Mouse (Mus musculus) limb, embryonic 11.5 days (tissue): ENCODE data around the gene Mat2a. TPM values are rescaled to one million over a fixed set of nuclear protein-coding genes. Genes with fewer than 3 reads are reported as not detected.
A peak's percentile ranks its signal among the peaks of the same experiment; 100 is the strongest.

Experiments used
- ATAC-seq: fragments of 200-750 bp; cut with Nextera tagmentation; 2 replicates; pipeline ENCODE4 v1.8.0; 2017; ENCODE audit warnings: low read depth; ENCODE audit not compliant: insufficient number of reproducible peaks, low FRiP score, low TSS enrichment
- DNase-seq: peaks from one replicate; pipeline ENCODE4 v3.0.0-alpha.2; 2015; ENCODE audit warnings: low spot score
- H3K27ac ChIP-seq: fragments of 300-500 bp; sonication (generic); replicated peaks from 2 replicates; pipeline ENCODE4 v1.5.1; 2014; ENCODE audit warnings: low read depth, mild to moderate bottlenecking, low read length
- H3K27me3 ChIP-seq: fragments of 300-500 bp; sonication (generic); 2 replicates; pipeline ENCODE4 v1.6.1; 2014; ENCODE audit warnings: mild to moderate bottlenecking, low read length, mixed read lengths; ENCODE audit not compliant: control insufficient read depth, insufficient read depth
- H3K36me3 ChIP-seq: fragments of 300-500 bp; sonication (generic); 2 replicates; pipeline ENCODE4 v1.6.1; 2014; ENCODE audit warnings: mild to moderate bottlenecking, low read length, moderate library complexity, mixed read lengths; ENCODE audit not compliant: control insufficient read depth, insufficient read depth
- H3K4me1 ChIP-seq: fragments of 300-500 bp; sonication (generic); 2 replicates; pipeline ENCODE4 v1.6.1; 2014; ENCODE audit warnings: low read length, mixed read lengths; ENCODE audit not compliant: control insufficient read depth, insufficient read depth
- H3K4me2 ChIP-seq: fragments of 300-500 bp; sonication (generic); 2 replicates; pipeline ENCODE4 v1.6.1; 2014; ENCODE audit warnings: low read depth, mild to moderate bottlenecking, moderate library complexity; ENCODE audit not compliant: severe bottlenecking
- H3K4me3 ChIP-seq: fragments of 300-500 bp; sonication (generic); 2 replicates; pipeline ENCODE4 v1.5.1; 2014; ENCODE audit warnings: low read depth, low read length
- H3K9ac ChIP-seq: fragments of 300-500 bp; sonication (generic); 2 replicates; pipeline ENCODE4 v1.6.1; 2014; ENCODE audit warnings: mild to moderate bottlenecking, low read length
- H3K9me3 ChIP-seq: fragments of 300-500 bp; sonication (generic); 2 replicates; pipeline ENCODE4 v1.6.1; 2016; ENCODE audit warnings: low read length; ENCODE audit not compliant: control insufficient read depth
- WGBS: fragments of 180-500 bp; shearing (Covaris S2); extraction: QIAGEN DNeasy Blood & Tissue Kit; methylation state at CpG from one replicate; pipeline ENCODE4 v1.1.7; 2014; 5-methylcytosine and 5-hydroxymethylcytosine counted together
- polyA plus RNA-seq: library from polyadenylated mRNA; unstranded; fragments of >200 nt; fragmentation: Nextera tagmentation; extraction: Ambion mirVana; gene quantifications from 2 replicates; pipeline ENCODE4 v1.2.1, GENCODE M21; 2014

Gene Mat2a
- polyA plus RNA-seq, 1 experiment from 2014 or later = 490 TPM

DNA sequence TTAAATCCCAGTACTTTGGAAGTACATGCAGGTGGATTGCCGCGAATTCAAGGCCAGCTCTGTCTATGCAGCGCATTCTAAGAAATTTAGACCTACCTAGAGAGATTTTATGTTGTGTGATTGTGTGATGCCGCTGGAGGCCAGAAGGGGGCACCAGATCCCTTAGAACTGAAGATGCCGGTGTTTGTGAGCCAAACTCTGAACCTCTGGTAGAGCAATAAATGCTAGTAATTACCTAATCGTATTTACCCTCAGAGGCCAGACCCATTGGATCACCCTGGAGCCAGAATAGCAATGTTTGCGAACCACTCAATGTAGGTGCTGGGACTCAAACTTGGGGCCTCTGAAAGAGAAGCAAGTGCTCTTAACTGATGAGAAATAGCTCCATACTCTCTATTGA is 37.5 kb downstream of the Mat2a start:
- Histone ChIP-seq H3K4me2 (no peak overlapping the region), H3K4me3 (no peak overlapping the region), H3K9me3 (no peaks in the 10 kb centered on the region), H3K36me3 (no peaks in the 10 kb centered on the region), H3K27ac (no peak overlapping the region), H3K4me1 (no peaks in the 10 kb centered on the region), H3K9ac (no peak overlapping the region), H3K27me3 (no peaks in the 10 kb centered on the region)
- peak; percentile 82 for DNase-seq
- ATAC-seq = no peak
- 18% methylated on average over 7 of the region's 7 CpGs for WGBS

DNA sequence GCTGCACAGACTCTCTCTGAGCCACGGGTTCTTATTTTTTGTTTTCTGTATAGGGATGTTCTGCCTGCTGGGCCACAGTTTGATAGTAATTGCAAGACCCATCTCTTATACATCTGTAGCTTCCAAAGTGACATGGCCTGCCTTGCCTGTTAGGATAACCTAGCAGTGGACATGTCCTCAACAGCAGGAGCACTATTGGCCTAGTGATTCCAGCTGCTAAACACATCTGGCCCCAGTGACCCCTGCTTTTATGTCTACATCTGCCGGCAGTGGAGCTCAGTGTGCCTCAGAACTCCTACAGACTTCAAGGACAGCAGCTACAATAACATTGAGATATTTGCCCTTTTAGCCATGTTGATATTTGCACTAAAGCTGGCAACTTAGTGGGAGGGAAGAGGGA is 39.4 kb downstream of the Mat2a start:
- DNase-seq (no peak), ATAC-seq (no peak)
- Histone ChIP-seq H3K4me3 (no peak overlapping the region), H3K27ac (no peak overlapping the region), H3K4me2 (no peak overlapping the region), H3K36me3 (no peaks in the 10 kb centered on the region), H3K4me1 (no peaks in the 10 kb centered on the region), H3K9me3 (no peaks in the 10 kb centered on the region), H3K27me3 (no peaks in the 10 kb centered on the region), H3K9ac (no peak overlapping the region)
- WGBS = 46% methylated on average over 2 of the region's 2 CpGs

DNA sequence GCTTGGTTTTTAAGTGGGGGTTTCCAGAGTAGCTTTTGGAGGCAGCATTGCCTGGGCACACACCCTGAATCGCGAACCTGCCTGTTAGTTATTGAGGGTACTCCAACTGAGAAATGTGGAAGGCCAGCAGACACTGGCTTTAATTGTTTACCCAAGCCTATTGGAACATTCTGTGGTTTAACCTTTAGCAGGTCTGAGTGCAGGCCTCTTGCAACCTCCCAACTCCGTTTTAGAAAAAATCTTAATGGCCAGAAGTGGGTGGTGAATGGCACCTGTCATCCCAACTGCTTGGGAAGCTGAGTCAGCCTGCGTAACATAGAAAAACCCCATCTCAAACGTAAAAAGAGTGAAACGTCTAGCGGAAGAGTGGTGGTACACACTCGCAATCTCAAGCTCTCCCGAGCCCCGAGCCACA is 42.5 kb downstream of the Mat2a start:
- Histone ChIP-seq H3K27me3 (no peaks in the 10 kb centered on the region), H3K9ac (no peak overlapping the region), H3K4me1 (no peaks in the 10 kb centered on the region), H3K9me3 (no peaks in the 10 kb centered on the region), H3K4me2 (no peak overlapping the region), H3K4me3 (no peak overlapping the region), H3K36me3 (no peaks in the 10 kb centered on the region), H3K27ac (no peak overlapping the region)
- ATAC-seq (no peak), DNase-seq (no peak)
- WGBS = 86% methylated on average over 10 of the region's 10 CpGs

DNA sequence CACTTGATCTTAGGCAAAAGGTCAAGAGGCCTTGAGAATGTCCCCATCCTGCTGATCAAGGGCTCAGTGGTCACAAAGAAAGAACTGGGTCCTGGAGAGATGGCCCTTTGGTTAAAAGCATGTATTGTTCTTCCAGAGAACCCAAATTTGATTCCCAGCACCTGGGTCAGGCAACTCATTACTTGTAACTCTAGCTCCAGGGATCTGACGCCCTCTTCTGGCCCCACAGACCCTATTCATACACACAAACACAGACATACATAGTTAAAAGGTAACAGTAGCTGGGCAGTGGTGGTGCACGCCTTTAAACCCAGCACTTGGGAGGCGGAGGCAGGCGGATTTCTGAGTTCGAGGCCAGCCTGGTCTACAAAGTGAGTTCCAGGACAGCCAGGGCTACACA is 47.0 kb downstream of the Mat2a start:
- Histone ChIP-seq H3K9ac (no peak overlapping the region), H3K9me3 (no peaks in the 10 kb centered on the region), H3K36me3 (no peaks in the 10 kb centered on the region), H3K4me3 (no peak overlapping the region), H3K27me3 (no peaks in the 10 kb centered on the region), H3K4me1 (peaks cover 17% of the 10 kb centered on the region), H3K27ac (no peak overlapping the region), H3K4me2 (no peak overlapping the region)
- 94% methylated on average over 5 of the region's 5 CpGs for WGBS
- no peak for DNase-seq
- ATAC-seq = no peak

DNA sequence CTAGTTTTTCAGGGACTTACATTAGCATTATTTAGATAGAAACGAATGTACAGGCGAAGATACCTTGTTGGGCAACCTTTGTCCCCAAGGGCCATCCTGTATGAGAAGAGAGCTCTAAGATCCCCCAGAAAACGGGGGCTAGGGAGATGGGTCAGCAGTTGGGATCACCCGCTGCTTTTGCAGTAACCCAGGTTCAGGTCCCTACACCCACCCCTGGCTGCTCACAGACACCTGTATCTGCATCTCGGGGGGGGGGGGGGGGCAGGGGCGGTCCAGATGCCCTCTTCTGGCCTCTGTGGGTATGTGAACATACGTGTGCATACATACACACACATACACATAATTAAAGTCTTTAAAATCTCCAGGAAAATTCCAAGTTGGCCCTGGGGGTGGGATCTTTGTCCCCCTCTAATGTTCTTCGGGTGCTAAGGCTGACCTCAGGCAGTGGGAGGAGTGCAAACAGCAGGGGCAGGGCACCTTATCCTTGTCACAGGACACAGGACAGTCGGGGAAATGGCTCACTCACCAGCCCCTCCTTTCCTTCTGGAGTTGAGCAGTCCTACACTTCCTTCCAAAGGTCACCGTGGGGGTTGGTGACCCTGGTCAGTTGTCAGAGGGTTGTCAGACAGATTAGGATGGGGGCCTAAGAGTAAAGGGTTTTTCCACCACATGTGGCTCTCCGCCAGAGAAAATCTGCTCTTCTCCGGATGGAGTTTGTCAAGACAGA is 48.4 kb downstream of the Mat2a start:
- DNase-seq (no peak), ATAC-seq (peak; percentile 42)
- Histone ChIP-seq H3K36me3 (no peaks in the 10 kb centered on the region), H3K9ac (peak overlapping the region; percentile 73; the same call in 1 of the 2 replicates), H3K27me3 (no peaks in the 10 kb centered on the region), H3K4me1 (peaks cover 17% of the 10 kb centered on the region), H3K9me3 (no peaks in the 10 kb centered on the region), H3K27ac (peak overlapping the region; percentile 76; the same call in 1 of the 2 replicates), H3K4me3 (peak overlapping the region; percentile 48), H3K4me2 (peak overlapping the region; percentile 76; the same call in 1 of the 2 replicates)
- 15% methylated on average over 12 of the region's 12 CpGs for WGBS

DNA sequence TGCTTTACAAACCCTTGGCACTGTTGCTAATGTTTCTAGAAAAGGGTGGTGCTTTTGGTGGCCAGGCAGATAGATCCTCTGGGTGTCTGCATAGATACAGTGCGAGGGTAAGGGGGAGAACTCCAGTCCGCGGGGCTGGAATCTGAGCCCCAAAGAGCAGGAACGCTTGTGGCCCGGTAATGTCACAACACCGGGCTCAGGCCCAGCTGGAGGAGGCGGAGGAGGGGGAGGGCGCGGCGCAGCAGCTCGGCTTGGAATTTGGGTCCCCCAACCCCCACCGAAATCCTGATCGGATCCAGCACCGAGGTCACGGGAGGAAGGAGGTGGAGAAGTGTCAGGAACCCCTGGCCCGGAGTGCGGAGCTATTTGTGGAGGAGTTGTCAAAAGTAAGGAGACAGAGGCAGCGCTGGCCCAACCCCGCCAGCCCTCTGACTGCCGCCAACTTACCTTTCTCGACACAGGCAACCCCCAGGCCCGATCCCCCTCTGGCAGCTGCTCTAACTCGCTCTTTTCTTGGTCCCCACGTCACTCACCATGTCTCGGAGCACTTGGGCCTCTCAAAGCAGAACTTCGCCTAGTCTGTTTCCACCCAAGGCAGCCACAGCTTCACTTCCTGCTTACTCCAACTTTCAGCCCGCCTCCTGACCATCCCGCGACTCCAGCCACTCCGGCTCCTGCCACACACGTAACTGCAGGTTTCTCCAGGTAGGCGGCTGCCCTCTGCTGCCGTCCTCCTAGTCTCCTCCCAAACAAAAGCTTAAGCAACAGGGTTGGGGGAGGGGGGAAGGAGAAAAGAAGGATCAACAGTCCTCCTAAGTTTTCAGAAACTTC is 49.2 kb downstream of the Mat2a start, which contains the start of gene Vamp8:
Gene Vamp8 (minus strand): TSS at position 763 of the 831 bp plus-strand sequence.
- H3K36me3 ChIP-seq = no peaks in the 10 kb centered on the region; the same call in 1 of the 2 replicates
- peak within 1 kb of the TSS; percentile 73 for H3K9ac ChIP-seq
- H3K27me3 ChIP-seq = no peaks in the 10 kb centered on the region
- peak; percentile 76 for DNase-seq
- peaks cover 17% of the 10 kb centered on the region for H3K4me1 ChIP-seq
- peak within 1 kb of the TSS; percentile 76 for H3K27ac ChIP-seq
- H3K4me2 ChIP-seq = peak within 1 kb of the TSS; percentile 76
- H3K9me3 ChIP-seq = no peaks in the 10 kb centered on the region
- ATAC-seq = peak; percentile 55
- 2% methylated on average over 33 of the region's 33 CpGs for WGBS
- H3K4me3 ChIP-seq = peak within 1 kb of the TSS; percentile 48

DNA sequence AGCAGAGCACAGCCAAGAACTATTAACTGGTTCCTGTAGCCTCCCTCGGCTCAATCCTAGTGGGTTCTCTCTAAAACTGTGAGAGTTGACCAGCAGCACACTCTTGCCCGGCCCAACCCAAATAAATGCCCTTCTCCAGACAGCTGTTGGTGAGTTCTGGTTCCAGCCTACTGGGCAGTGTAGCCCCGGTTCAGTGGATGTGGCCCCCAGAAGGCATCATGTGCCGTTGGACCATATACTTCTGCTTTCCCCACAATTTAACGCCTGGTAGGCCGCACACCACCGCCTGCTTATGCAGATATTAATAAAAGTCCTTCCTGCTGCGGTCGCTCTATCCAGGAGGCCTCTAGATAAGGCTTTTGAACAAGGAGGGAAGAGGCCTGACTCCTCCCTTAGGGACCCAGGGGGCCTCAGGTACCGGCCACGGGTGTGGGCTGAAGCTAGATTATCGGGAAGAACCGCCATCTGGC is 49.9 kb downstream of the Mat2a start:
- Histone ChIP-seq H3K9me3 (no peaks in the 10 kb centered on the region), H3K4me2 (peak overlapping the region; percentile 76), H3K36me3 (no peaks in the 10 kb centered on the region; the same call in 1 of the 2 replicates), H3K27me3 (no peaks in the 10 kb centered on the region), H3K9ac (peak overlapping the region; percentile 73), H3K4me1 (peaks cover 17% of the 10 kb centered on the region), H3K27ac (peak overlapping the region; percentile 76), H3K4me3 (peak overlapping the region; percentile 48)
- ATAC-seq = peak; percentile 15; the same call in 1 of the 2 replicates
- DNase-seq = no peak
- 21% methylated on average over 13 of the region's 13 CpGs for WGBS

DNA sequence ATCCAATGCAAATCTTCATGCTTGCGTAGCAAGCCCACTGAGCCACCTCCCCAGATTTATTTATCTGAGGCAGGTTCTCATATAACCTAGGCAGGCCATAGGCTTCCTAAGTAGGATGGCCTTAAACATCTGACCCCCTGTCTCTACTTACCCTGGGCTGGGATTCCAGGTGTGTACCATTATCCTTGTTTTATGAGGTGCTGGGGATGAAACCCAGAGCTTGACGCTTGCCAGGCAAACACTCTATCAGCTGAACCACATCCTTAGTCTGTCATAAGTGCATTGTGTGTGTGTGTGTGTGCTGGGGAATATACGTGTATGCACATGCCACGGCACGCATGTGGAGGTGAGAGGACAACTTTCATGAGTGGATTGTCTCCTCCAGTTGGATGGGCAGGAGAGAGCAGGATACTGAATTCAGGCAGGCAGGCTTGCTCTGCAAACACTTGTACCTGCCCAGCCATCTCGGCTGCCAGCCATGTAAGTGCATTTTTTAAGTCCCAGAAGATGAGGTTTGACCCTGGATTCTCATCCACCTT is 50.5 kb downstream of the Mat2a start:
- Histone ChIP-seq H3K9me3 (no peaks in the 10 kb centered on the region), H3K4me3 (no peak overlapping the region), H3K4me2 (peak overlapping the region; percentile 31), H3K27ac (no peak overlapping the region), H3K27me3 (no peaks in the 10 kb centered on the region), H3K9ac (no peak overlapping the region), H3K36me3 (no peaks in the 10 kb centered on the region; the same call in 1 of the 2 replicates), H3K4me1 (peaks cover 17% of the 10 kb centered on the region)
- WGBS = 39% methylated on average over 6 of the region's 6 CpGs
- DNase-seq (peak; percentile 62), ATAC-seq (0 out of 2 replicates have a peak, but pooled peaks have one; percentile 33)
